ENCODE assay signal across 13 mouse cellular contexts in the genomic region with DNA sequence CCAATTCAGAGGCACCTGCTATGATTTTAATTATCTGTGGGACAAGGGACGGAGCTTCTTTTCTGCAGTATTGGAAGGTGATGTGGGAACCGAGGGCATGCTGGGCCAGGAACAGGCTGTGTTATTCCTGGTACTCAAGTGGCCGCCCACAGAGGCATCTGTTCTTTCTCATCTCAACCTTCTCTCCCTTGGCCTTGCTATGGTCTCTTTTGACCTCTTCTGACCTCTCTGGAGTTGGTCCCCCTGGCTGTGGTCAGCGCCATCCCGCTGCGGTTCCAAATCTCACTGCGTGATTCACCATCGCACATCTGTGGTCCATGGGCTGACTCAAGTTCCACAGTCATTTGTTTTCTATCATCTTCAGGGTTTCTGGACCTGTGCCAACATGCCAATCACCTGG.
A peak's percentile ranks its signal among the peaks of the same experiment; 100 is the strongest.
DNase-seq lines count a peak whose midpoint lies in the region; ATAC-seq lines count a peak whose summit lies in the region.
"Had no signal": no experiment of that assay in that cellular context is flagged by ENCODE, and none has a peak within 500 bp of the region (broad histone marks: within the 10 kb centered on the region; RNA-seq: fewer than 3 reads in every experiment).

No protein-coding gene starts in this region.

- intact Hi-C loops in heart, postnatal 36 days (cut with DNase I), result no loop called here

- ATAC-seq in cerebellum, adult (ENCODE audit: insufficient number of reproducible peaks, low FRiP score, low TSS enrichment), result peak; percentile 73
- ATAC-seq: intestine, postnatal 0 days had no signal

- DNase-seq in cerebellum, postnatal 4 days (ENCODE audit: low spot score in 2 of 2), result no peak
- DNase-seq in cerebellum, adult 8-10 months, result peak; percentile 36
- peak; percentile 59 for DNase-seq in heart, adult 8-10 months (ENCODE audit: low spot score)
- DNase-seq in heart, postnatal 36 days, result peak; percentile 40 to 47
- no peak for DNase-seq in right cerebral cortex, postnatal 14 days
- no peak for DNase-seq in kidney, postnatal 10 days
- no peak for DNase-seq in thymus, postnatal 4 days
- DNase-seq: adrenal gland, adult 8-10 months; layer of hippocampus, postnatal 36 days; left cerebral cortex, postnatal 4 days; liver, embryonic 13.5 days had no signal

Comparison
In these comparisons a context has a peak if more than half of its experiments do, and no peak if none do; other contexts are left out.
1. DNase-seq: peak in cerebellum, adult 8-10 months (single experiment), heart, adult 8-10 months (single experiment) and heart, postnatal 36 days (2 of 2); none in cerebellum, postnatal 4 days (0 of 2), right cerebral cortex, postnatal 14 days (single experiment), kidney, postnatal 10 days (single experiment) and thymus, postnatal 4 days (single experiment).